Mouse (Mus musculus) liver, adult 2 months (tissue): ENCODE data around the gene Gfod1.

Experiments used
- CTCF ChIP-seq: fragments of 200-500 bp; IDR thresholded peaks from 2 replicates; pipeline ENCODE4 v1.5.1; 2011; ENCODE audit warnings: low read depth, low read length, control low read depth
- POLR2A ChIP-seq: fragments of 200-500 bp; IDR thresholded peaks from 2 replicates; pipeline ENCODE4 v1.6.1; 2011; ENCODE audit warnings: low read length, control low read depth; ENCODE audit not compliant: insufficient read depth; ENCODE audit errors: extremely low read depth

DNA sequence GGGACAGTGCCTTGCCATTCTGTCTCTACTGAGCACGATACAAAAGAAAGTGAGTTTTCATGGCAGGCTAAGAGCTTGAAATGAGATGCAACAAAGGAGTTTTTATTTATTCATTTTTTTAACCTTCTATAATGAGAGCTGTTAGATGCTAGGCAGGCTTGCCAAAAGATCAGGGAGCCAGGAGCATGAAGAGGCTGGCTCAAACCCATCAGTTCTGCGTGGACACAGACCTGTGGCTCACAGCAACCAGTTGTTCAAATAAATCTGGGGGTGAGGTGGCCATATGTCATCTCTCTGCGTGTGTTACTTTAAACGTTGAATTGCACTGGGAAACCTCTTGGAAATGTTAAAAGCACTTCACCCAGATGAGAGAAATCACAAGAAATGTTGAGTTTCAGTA lies 49.4 kb upstream of the Gfod1 start:
- no peak for TF ChIP-seq CTCF
- no peak for TF ChIP-seq POLR2A
